Mouse (Mus musculus) embryonic facial prominence, embryonic 11.5 days (tissue): ENCODE measurements at regions not wholly inside any gene's neighbourhood (a gene's known extent, or its start where the extent isn't known, plus 50 kb on each side); places are given as distances from the start of the nearest gene placed in this dataset.
A peak's percentile ranks its signal among the peaks of the same experiment; 100 is the strongest.

Experiments used
- ATAC-seq: fragments of 200-750 bp; cut with Nextera tagmentation; replicated peaks from 2 replicates; pipeline ENCODE4 v1.8.0; 2017; ENCODE audit warnings: low read depth; ENCODE audit not compliant: insufficient number of reproducible peaks, low FRiP score, low TSS enrichment
- DNase-seq: peaks from one replicate; pipeline ENCODE4 v3.0.0-alpha.2; 2015; ENCODE audit warnings: low spot score
- H3K27ac ChIP-seq: fragments of 300-500 bp; sonication (generic); replicated peaks from 2 replicates; pipeline ENCODE4 v1.5.1; 2014; ENCODE audit warnings: mild to moderate bottlenecking, low read depth, low read length, control low read depth
- H3K27me3 ChIP-seq: fragments of 300-500 bp; sonication (generic); 2 replicates; pipeline ENCODE4 v1.6.1; 2014; ENCODE audit warnings: mild to moderate bottlenecking, low read length, moderate library complexity, mixed read lengths; ENCODE audit not compliant: control insufficient read depth, insufficient read depth
- H3K36me3 ChIP-seq: fragments of 300-500 bp; sonication (generic); replicated peaks from 2 replicates; pipeline ENCODE4 v1.6.1; 2014; ENCODE audit warnings: low read depth, mild to moderate bottlenecking, low read length, moderate library complexity, mixed read lengths; ENCODE audit not compliant: control insufficient read depth, insufficient read depth
- H3K4me1 ChIP-seq: fragments of 300-500 bp; sonication (generic); 2 replicates; pipeline ENCODE4 v1.6.1; 2014; ENCODE audit warnings: low read length, mixed read lengths; ENCODE audit not compliant: control insufficient read depth, insufficient read depth
- H3K4me2 ChIP-seq: fragments of 300-500 bp; sonication (generic); 2 replicates; pipeline ENCODE4 v1.6.1; 2014; ENCODE audit warnings: low read depth, mild to moderate bottlenecking, control low read depth, low read length, moderate library complexity
- H3K4me3 ChIP-seq: fragments of 300-500 bp; sonication (generic); 2 replicates; pipeline ENCODE4 v1.5.1; 2014; ENCODE audit warnings: low read depth, low read length, control low read depth
- H3K9ac ChIP-seq: fragments of 300-500 bp; sonication (generic); replicated peaks from 2 replicates; pipeline ENCODE4 v1.6.1; 2014; ENCODE audit warnings: mild to moderate bottlenecking, control low read depth, low read length
- H3K9me3 ChIP-seq: fragments of 300-500 bp; sonication (generic); replicated peaks from 2 replicates; pipeline ENCODE4 v1.6.1; 2016; ENCODE audit warnings: mild to moderate bottlenecking, low read length, inconsistent platforms, mixed read lengths; ENCODE audit not compliant: control insufficient read depth
- WGBS: fragments of 180-500 bp; shearing (Covaris S2); extraction: QIAGEN DNeasy Blood & Tissue Kit; methylation state at CpG from one replicate; pipeline ENCODE4 v1.1.7; 2014; 5-methylcytosine and 5-hydroxymethylcytosine counted together

- Histone ChIP-seq H3K9me3 (no peaks in the 10 kb centered on the region), H3K27ac (no peak overlapping the region), H3K9ac (no peak overlapping the region), H3K4me2 (no peak overlapping the region), H3K4me1 (no peaks in the 10 kb centered on the region), H3K4me3 (no peak overlapping the region), H3K27me3 (no peaks in the 10 kb centered on the region), H3K36me3 (no peaks in the 10 kb centered on the region)
- WGBS = 77% methylated on average over 5 of the region's 5 CpGs
- ATAC-seq (no peak), DNase-seq (no peak)
Observed at GRCm38 (mm10) chr3:149227556-149227955, 237.2 kb upstream of the Adgrl2 start.

- no peak overlapping the region for H3K4me3 ChIP-seq
- H3K36me3 ChIP-seq = no peaks in the 10 kb centered on the region
- H3K4me2 ChIP-seq = no peak overlapping the region
- DNase-seq = no peak
- H3K4me1 ChIP-seq = no peaks in the 10 kb centered on the region
- H3K27ac ChIP-seq = no peak overlapping the region
- 85% methylated on average over 4 of the region's 4 CpGs for WGBS
- H3K9me3 ChIP-seq = no peaks in the 10 kb centered on the region
- no peak for ATAC-seq
- H3K27me3 ChIP-seq = no peaks in the 10 kb centered on the region
- no peak overlapping the region for H3K9ac ChIP-seq
Observed at GRCm38 (mm10) chr3:149226723-149227122, 236.4 kb upstream of the Adgrl2 start.

GRCm38 (mm10) chr3:149225684-149226083 lies 235.3 kb upstream of the Adgrl2 start:
- Histone ChIP-seq H3K27ac (no peak overlapping the region), H3K4me2 (no peak overlapping the region), H3K4me1 (no peaks in the 10 kb centered on the region), H3K4me3 (no peak overlapping the region), H3K9me3 (no peaks in the 10 kb centered on the region), H3K27me3 (no peaks in the 10 kb centered on the region), H3K9ac (no peak overlapping the region), H3K36me3 (no peaks in the 10 kb centered on the region)
- no peak for ATAC-seq
- no peak for DNase-seq
- WGBS = 92% methylated on average over 17 of the region's 17 CpGs

- DNase-seq = no peak
- Histone ChIP-seq H3K36me3 (no peaks in the 10 kb centered on the region), H3K9ac (no peak overlapping the region), H3K4me2 (no peak overlapping the region), H3K27ac (no peak overlapping the region), H3K4me3 (no peak overlapping the region), H3K27me3 (no peaks in the 10 kb centered on the region), H3K4me1 (no peaks in the 10 kb centered on the region), H3K9me3 (no peaks in the 10 kb centered on the region)
- WGBS = 97% methylated on average over 4 of the region's 4 CpGs
- ATAC-seq = no peak
Observed at GRCm38 (mm10) chr3:149224271-149224670, 233.9 kb upstream of the Adgrl2 start.

GRCm38 (mm10) chr3:149223776-149224175 lies 233.4 kb upstream of the Adgrl2 start:
- H3K4me1 ChIP-seq = no peaks in the 10 kb centered on the region
- ATAC-seq (no peak), DNase-seq (no peak)
- H3K9me3 ChIP-seq = no peaks in the 10 kb centered on the region
- no peak overlapping the region for H3K4me2 ChIP-seq
- H3K9ac ChIP-seq = no peak overlapping the region
- H3K36me3 ChIP-seq = no peaks in the 10 kb centered on the region
- no peak overlapping the region for H3K27ac ChIP-seq
- no peak overlapping the region for H3K4me3 ChIP-seq
- 84% methylated on average over 5 of the region's 5 CpGs for WGBS
- no peaks in the 10 kb centered on the region for H3K27me3 ChIP-seq

GRCm38 (mm10) chr3:149220958-149221357 lies 230.6 kb upstream of the Adgrl2 start:
- no peak overlapping the region for H3K4me3 ChIP-seq
- no peak overlapping the region for H3K27ac ChIP-seq
- no peak for ATAC-seq
- no peaks in the 10 kb centered on the region for H3K27me3 ChIP-seq
- no peak for DNase-seq
- no peak overlapping the region for H3K4me2 ChIP-seq
- 69% methylated on average over 4 of the region's 4 CpGs for WGBS
- no peaks in the 10 kb centered on the region for H3K36me3 ChIP-seq
- no peak overlapping the region for H3K9ac ChIP-seq
- H3K9me3 ChIP-seq = no peaks in the 10 kb centered on the region
- no peaks in the 10 kb centered on the region for H3K4me1 ChIP-seq

- 48% methylated on average over 8 of the region's 8 CpGs for WGBS
- no peak overlapping the region for H3K4me2 ChIP-seq
- H3K36me3 ChIP-seq = no peaks in the 10 kb centered on the region
- no peak overlapping the region for H3K27ac ChIP-seq
- ATAC-seq (0 out of 2 replicates have a peak, but pooled peaks have one; percentile 52), DNase-seq (no peak)
- no peaks in the 10 kb centered on the region for H3K9me3 ChIP-seq
- no peak overlapping the region for H3K9ac ChIP-seq
- no peaks in the 10 kb centered on the region for H3K27me3 ChIP-seq
- H3K4me1 ChIP-seq = no peaks in the 10 kb centered on the region
- H3K4me3 ChIP-seq = no peak overlapping the region
Observed at GRCm38 (mm10) chr3:149220304-149220951, 230.1 kb upstream of the Adgrl2 start.

GRCm38 (mm10) chr3:149219381-149220303 lies 229.3 kb upstream of the Adgrl2 start:
- Histone ChIP-seq H3K27ac (no peak overlapping the region), H3K4me3 (no peak overlapping the region), H3K4me2 (no peak overlapping the region), H3K9me3 (no peaks in the 10 kb centered on the region), H3K27me3 (no peaks in the 10 kb centered on the region), H3K9ac (no peak overlapping the region), H3K4me1 (no peaks in the 10 kb centered on the region), H3K36me3 (no peaks in the 10 kb centered on the region)
- WGBS = 45% methylated on average over 14 of the region's 14 CpGs
- no peak for DNase-seq
- no peak for ATAC-seq
